Comparison of ENCODE assay signal across 8 mouse cellular contexts in genomic region chr2:168205681-168206631, GRCm38 (mm10). TPM values are rescaled to one million over a fixed set of nuclear protein-coding genes. Genes with fewer than 3 reads are reported as not detected.
DNase-seq lines count a peak whose midpoint lies in the region; ATAC-seq and TF ChIP-seq lines count a peak whose summit lies in the region.

No protein-coding gene starts in this region.

- H3K4me1 ChIP-seq in forebrain, embryonic 16.5 days (replicated peaks; ENCODE audit: control insufficient read depth, insufficient read depth, low read length), result peaks cover 29% of the 10 kb centered on the region
- H3K4me1 ChIP-seq in intestine, embryonic 16.5 days (ENCODE audit: control insufficient read depth, insufficient read depth, low read length), result peaks cover 18% of the 10 kb centered on the region
- H3K4me1 ChIP-seq in limb, embryonic 15.5 days, result peaks cover 15% of the 10 kb centered on the region

- peak overlapping the region; percentile 100 for H3K9ac ChIP-seq in forebrain, embryonic 16.5 days (replicated peaks; ENCODE audit: low read depth, low read length)
- peak overlapping the region; percentile 100 for H3K9ac ChIP-seq in intestine, embryonic 16.5 days (ENCODE audit: low read depth, low read length)
- H3K9ac ChIP-seq in limb, embryonic 15.5 days, result peak overlapping the region; percentile 100

- TF ChIP-seq POLR2A in myocyte (IDR thresholded peaks at IDR 0.05; ENCODE audit: insufficient read length, low read depth), result no peak

- peaks cover 9% of the 10 kb centered on the region for H3K36me3 ChIP-seq in forebrain, embryonic 16.5 days (ENCODE audit: control insufficient read depth, insufficient read depth)
- H3K36me3 ChIP-seq in intestine, embryonic 16.5 days (ENCODE audit: control insufficient read depth, insufficient read depth, low read length), result peaks cover 10% of the 10 kb centered on the region
- H3K36me3 ChIP-seq in limb, embryonic 15.5 days, result peaks cover 30% of the 10 kb centered on the region
- peaks cover 40% of the 10 kb centered on the region for H3K36me3 ChIP-seq in myocyte (ENCODE audit: control insufficient read depth, insufficient read depth)

- peaks cover 52% of the 10 kb centered on the region for H3K79me2 ChIP-seq in myocyte (ENCODE audit: control insufficient read depth, insufficient read depth)

- H3K27ac ChIP-seq in forebrain, embryonic 16.5 days (ENCODE audit: low read length), result peak overlapping the region; percentile 99
- peak overlapping the region; percentile 98 for H3K27ac ChIP-seq in intestine, embryonic 16.5 days (ENCODE audit: low read length)
- peak overlapping the region; percentile 99 for H3K27ac ChIP-seq in limb, embryonic 15.5 days

- ATAC-seq in forebrain, embryonic 16.5 days, result peak; percentile 18
- peak; percentile 24 for ATAC-seq in intestine, embryonic 16.5 days
- no peak for ATAC-seq in limb, embryonic 15.5 days (ENCODE audit: insufficient number of reproducible peaks, low FRiP score, low TSS enrichment, low read depth)

- WGBS in forebrain, embryonic 16.5 days, result 0% methylated on average over 42 of the region's 49 CpGs
- under 1% methylated on average over 43 of the region's 49 CpGs for WGBS in intestine, embryonic 16.5 days
- WGBS in limb, embryonic 15.5 days, result under 1% methylated on average over 42 of the region's 49 CpGs

- peak overlapping the region; percentile 100 for H3ac ChIP-seq in myocyte (ENCODE audit: control insufficient read depth, insufficient read length)

- DNase-seq in left cerebral cortex, adult 18-20 months (ENCODE audit: low spot score in 2 of 2), result peak; percentile 14 to 29
- no peak for DNase-seq in left cerebral cortex, adult 9 months (ENCODE audit: low spot score in 2 of 2)
- DNase-seq in cerebellum, adult 11-12 months, result peak; percentile 62
- DNase-seq in testis, postnatal 14 days (ENCODE audit: low spot score), result peak; percentile 57

- H3K4me2 ChIP-seq in forebrain, embryonic 16.5 days (ENCODE audit: low read length), result peak overlapping the region; percentile 77
- peak overlapping the region; percentile 88 for H3K4me2 ChIP-seq in intestine, embryonic 16.5 days (ENCODE audit: low read depth, low read length)
- peak overlapping the region; percentile 62 for H3K4me2 ChIP-seq in limb, embryonic 15.5 days
- H3K4me2 ChIP-seq in myocyte (ENCODE audit: low read depth), result peak overlapping the region; percentile 89

- H3K4me3 ChIP-seq in forebrain, embryonic 16.5 days (replicated peaks; ENCODE audit: low read length), result peak overlapping the region; percentile 97
- peak overlapping the region; percentile 98 for H3K4me3 ChIP-seq in intestine, embryonic 16.5 days (ENCODE audit: low read length)
- peak overlapping the region; percentile 98 for H3K4me3 ChIP-seq in limb, embryonic 15.5 days
- peak overlapping the region; percentile 77 for H3K4me3 ChIP-seq in myocyte

- H3K9me3 ChIP-seq in forebrain, embryonic 16.5 days (ENCODE audit: control insufficient read depth, low read length), result no peaks in the 10 kb centered on the region
- H3K9me3 ChIP-seq in intestine, embryonic 16.5 days (ENCODE audit: control insufficient read depth, low read length), result no peaks in the 10 kb centered on the region
- H3K9me3 ChIP-seq in limb, embryonic 15.5 days, result no peaks in the 10 kb centered on the region

- no peaks in the 10 kb centered on the region for H3K27me3 ChIP-seq in forebrain, embryonic 16.5 days (replicated peaks; ENCODE audit: control insufficient read depth, insufficient read depth, low read length)
- no peaks in the 10 kb centered on the region for H3K27me3 ChIP-seq in intestine, embryonic 16.5 days (replicated peaks; ENCODE audit: control insufficient read depth, insufficient read depth, low read length)
- no peaks in the 10 kb centered on the region for H3K27me3 ChIP-seq in limb, embryonic 15.5 days
- no peaks in the 10 kb centered on the region for H3K27me3 ChIP-seq in myocyte (ENCODE audit: control insufficient read depth, insufficient read depth, insufficient read length)

TF ChIP-seq in myocyte, 11 proteins besides CTCF, POLR2A, EP300 and RAD21:
- TF ChIP-seq REST (IDR thresholded peaks at IDR 0.05; ENCODE audit: insufficient read depth, insufficient read length), result no peak
- no peak for TF ChIP-seq CEBPB (IDR thresholded peaks at IDR 0.05; ENCODE audit: insufficient read depth, poor library complexity, severe bottlenecking)
- no peak for TF ChIP-seq USF1 (IDR thresholded peaks at IDR 0.05; ENCODE audit: low read depth)
- TF ChIP-seq POLR2AphosphoS2 (IDR thresholded peaks at IDR 0.05; ENCODE audit: insufficient read length, low read depth), result no peak
- TF ChIP-seq MYOD1 (IDR thresholded peaks at IDR 0.05; ENCODE audit: control insufficient read depth in 1 of 3, insufficient read length in 2 of 3, low read depth in 2 of 3), result no peak

RNA-seq across cellular contexts. Expression of gene Adnp, which starts 1.0 kb away (rescaled TPM):
- 10 to 100 TPM; 73.0 to 78.9 TPM for total RNA-seq in left cerebral cortex, adult 18-20 months (2021)
- 2.8 and 3.6 TPM in 2 replicates for polyA plus RNA-seq in forebrain, embryonic 16.5 days (2015; fragmentation: Nextera tagmentation; extraction: Ambion mirVana)
- polyA plus RNA-seq in intestine, embryonic 16.5 days (2015; fragmentation: Nextera tagmentation; extraction: Ambion mirVana), result 0.88 and 1.0 TPM in 2 replicates
- polyA plus RNA-seq in limb, embryonic 15.5 days (2015; fragmentation: Nextera tagmentation; extraction: Ambion mirVana), result 3.1 and 3.6 TPM in 2 replicates
- polyA plus RNA-seq in myocyte (2012; fragmentation: generic; extraction: Trizol), result 8.2 TPM

RNA-seq across cellular contexts. Expression of gene Gm20716, which starts 24.2 kb away (rescaled TPM):
- 10 to 100 TPM; 36.4 to 37.0 TPM for total RNA-seq in left cerebral cortex, adult 18-20 months (2021)
- polyA plus RNA-seq in forebrain, embryonic 16.5 days (2015; fragmentation: Nextera tagmentation; extraction: Ambion mirVana), result 23.8 and 24.4 TPM in 2 replicates
- 8.5 and 10.2 TPM in 2 replicates for polyA plus RNA-seq in intestine, embryonic 16.5 days (2015; fragmentation: Nextera tagmentation; extraction: Ambion mirVana)
- 13.4 and 17.7 TPM in 2 replicates for polyA plus RNA-seq in limb, embryonic 15.5 days (2015; fragmentation: Nextera tagmentation; extraction: Ambion mirVana)
- 24.4 TPM for polyA plus RNA-seq in myocyte (2012; fragmentation: generic; extraction: Trizol)

RNA-seq across cellular contexts. Expression of gene Dpm1, which starts 24.4 kb away (rescaled TPM):
- total RNA-seq in left cerebral cortex, adult 18-20 months (2021), result 10 to 100 TPM; 59.3 to 60.8 TPM
- 56.1 and 65.9 TPM in 2 replicates for polyA plus RNA-seq in forebrain, embryonic 16.5 days (2015; fragmentation: Nextera tagmentation; extraction: Ambion mirVana)
- 84.8 and 99.3 TPM in 2 replicates for polyA plus RNA-seq in intestine, embryonic 16.5 days (2015; fragmentation: Nextera tagmentation; extraction: Ambion mirVana)
- 90.4 and 92.1 TPM in 2 replicates for polyA plus RNA-seq in limb, embryonic 15.5 days (2015; fragmentation: Nextera tagmentation; extraction: Ambion mirVana)
- polyA plus RNA-seq in myocyte (2012; fragmentation: generic; extraction: Trizol), result 39.3 TPM

RNA-seq across cellular contexts. Expression of gene Mocs3, which starts 24.5 kb away (rescaled TPM):
- total RNA-seq in left cerebral cortex, adult 18-20 months (2021), result 10 to 100 TPM; 18.5 to 18.9 TPM
- polyA plus RNA-seq in forebrain, embryonic 16.5 days (2015; fragmentation: Nextera tagmentation; extraction: Ambion mirVana), result 6.9 and 7.7 TPM in 2 replicates
- polyA plus RNA-seq in intestine, embryonic 16.5 days (2015; fragmentation: Nextera tagmentation; extraction: Ambion mirVana), result 3.4 and 5.9 TPM in 2 replicates
- polyA plus RNA-seq in limb, embryonic 15.5 days (2015; fragmentation: Nextera tagmentation; extraction: Ambion mirVana), result 5.5 and 6.8 TPM in 2 replicates
- 11.4 TPM for polyA plus RNA-seq in myocyte (2012; fragmentation: generic; extraction: Trizol)

Comparison
In these comparisons a context has a peak if more than half of its experiments do, and no peak if none do; other contexts are left out.
1. DNase-seq: peak in left cerebral cortex, adult 18-20 months (2 of 2), cerebellum, adult 11-12 months (single experiment) and testis, postnatal 14 days (single experiment); none in left cerebral cortex, adult 9 months (0 of 2).
2. Peak in every context shown above with its lines, with median percentiles within 50 percentile points of each other: H3K27ac ChIP-seq, H3K4me2 ChIP-seq, H3K4me3 ChIP-seq and H3K9ac ChIP-seq.